Mouse (Mus musculus) adipocyte (in vitro differentiated cells): Measurements from ENCODE around the gene Grap2.

ENCODE experiments used
- DNase-seq: peaks from one replicate; pipeline ENCODE4 v3.0.0-alpha.2; 2016; ENCODE audit warnings: low spot score

The Grap2 gene

DNA sequence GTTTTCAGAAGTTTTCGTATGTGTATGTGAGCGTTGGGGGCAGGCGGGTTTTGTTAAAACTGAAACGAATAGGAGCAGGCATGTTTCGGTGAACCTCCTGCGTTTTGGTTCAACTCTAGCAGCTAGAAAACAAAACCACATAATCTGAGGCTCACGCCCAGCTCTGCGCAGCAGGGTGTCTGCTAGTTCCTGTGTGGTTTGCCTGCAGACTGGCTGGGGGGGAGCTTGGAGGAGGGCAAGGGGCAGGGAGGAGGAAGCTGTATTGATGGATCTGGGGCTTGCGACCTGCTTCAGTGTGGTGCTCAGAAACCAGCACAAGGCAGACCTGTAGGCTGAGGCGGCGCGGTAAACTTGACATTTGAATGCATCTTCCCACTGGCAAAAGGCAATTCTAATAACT lies at the start of gene Grap2:
Grap2 (plus strand) TSS at position 304 of the 400 bp plus-strand sequence.
- no peak for DNase-seq

GRCm38 (mm10) chr15:80529955-80530869 lies 42.2 kb upstream of the Grap2 start:
- no peak for DNase-seq

DNA sequence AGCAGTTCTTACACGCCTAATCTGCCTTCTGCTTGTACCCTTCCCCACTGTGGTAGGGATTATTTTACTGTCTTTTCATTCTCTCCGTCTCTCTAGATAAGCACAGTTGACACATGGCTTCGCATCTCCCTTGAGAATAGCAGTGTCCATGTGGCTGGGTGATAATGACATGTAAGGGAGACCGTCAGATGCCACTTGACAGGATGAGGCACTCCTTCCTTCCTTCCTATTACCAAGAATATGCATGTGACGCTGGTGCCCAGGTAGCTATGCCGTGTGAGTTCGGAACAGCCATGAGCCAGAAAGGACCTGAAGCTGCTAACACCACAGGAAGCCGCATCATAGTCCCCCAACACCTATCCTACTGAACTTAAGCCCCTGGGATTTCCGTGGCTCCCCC lies 41.4 kb upstream of the Grap2 start:
- no peak for DNase-seq

GRCm38 (mm10) chr15:80532281-80533072 lies 39.9 kb upstream of the Grap2 start:
- DNase-seq: no peak

DNA sequence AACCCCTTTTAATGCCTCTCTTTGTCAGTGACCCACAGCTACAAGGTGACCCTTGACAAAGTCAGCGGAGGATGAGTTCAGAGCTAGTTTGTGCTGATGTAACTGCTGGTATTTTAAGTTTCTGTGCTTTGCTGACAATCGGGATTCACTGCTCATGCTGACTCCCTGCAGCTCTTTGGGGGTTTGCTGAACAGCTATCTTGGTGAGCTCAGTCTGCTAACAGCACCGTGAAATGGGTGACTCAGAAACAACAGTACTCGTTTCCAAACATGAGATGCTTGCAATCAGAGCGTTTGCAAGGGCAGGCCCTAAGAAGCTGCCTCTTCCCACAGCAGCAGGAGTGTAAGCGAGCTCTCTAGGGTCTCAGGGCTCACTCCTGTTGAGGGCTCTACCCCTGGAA lies 39.1 kb upstream of the Grap2 start:
- DNase-seq: no peak

- DNase-seq: no peak
These were observed 36.3 kb upstream of the Grap2 start for GRCm38 (mm10) chr15:80536051-80536450.

DNA sequence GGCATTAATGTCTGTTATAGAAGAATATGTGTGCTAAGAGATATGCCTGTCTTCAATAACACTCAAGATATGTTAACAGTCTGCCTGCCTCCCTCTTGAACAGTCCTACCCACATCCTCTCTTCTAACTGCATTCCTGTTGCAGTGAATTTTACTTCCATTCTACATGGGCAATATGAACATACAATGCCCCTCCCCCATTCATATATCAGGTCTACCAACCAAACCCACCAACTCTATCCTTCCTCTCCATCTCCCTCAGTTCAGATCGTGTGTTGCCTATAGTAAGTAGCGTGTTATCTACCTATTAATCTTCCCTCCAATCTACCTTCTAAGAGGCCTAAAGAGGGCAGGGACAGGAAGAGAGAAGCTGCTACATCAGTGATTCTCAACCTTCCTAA lies 34.3 kb upstream of the Grap2 start:
- DNase-seq: no peak

DNA sequence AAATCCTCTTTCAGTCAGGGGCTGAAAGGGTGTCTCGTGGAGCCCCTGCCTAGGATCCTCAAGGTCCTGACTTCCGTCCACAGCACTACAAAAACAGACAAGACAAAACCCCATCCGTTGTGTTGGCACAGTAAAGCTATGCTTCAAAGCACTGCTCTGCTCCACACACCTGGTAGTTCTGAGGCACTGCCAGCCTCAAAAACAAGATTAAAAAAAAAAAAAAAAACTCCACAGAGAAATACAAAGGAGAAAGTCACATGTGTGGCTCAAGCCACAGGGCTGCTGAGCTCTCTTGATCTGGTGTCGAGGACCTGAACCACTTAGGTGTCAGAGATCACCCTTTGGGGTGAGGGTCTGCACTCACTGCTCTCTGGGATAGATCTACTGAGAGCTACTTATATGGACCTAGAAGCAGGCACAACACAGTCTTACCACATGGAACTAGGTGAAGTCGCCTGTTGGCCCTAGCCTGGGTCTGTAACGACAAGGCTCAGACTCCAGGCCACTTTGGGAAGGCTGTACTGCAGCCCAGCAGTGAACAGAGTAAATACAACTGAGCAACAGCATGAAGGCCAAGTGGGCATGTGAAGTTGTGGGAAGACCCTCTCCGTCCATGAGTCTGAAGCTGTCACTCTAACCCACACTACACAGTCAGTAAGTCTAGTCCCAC lies 33.6 kb upstream of the Grap2 start:
- DNase-seq: no peak

DNA sequence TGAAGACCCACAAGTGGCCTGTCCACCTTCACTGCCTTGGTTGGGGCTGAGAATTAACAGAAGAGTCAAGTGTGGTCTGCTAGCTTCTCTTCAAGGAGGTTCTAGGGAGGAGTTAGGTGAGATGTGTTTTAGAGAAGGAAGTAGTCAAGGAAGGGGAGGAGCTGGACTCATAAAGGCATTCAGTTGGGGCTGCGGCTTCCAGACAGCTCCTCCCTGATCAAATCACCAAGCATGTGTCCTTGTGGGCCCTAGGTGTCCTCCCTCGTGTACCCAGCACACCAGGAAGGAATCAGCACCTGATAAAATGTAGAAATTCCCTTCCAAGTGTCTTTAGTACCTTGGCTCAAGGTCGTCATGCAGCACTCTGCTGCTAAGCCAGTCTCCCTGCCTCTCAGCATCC lies 28.3 kb upstream of the Grap2 start:
- no peak for DNase-seq

GRCm38 (mm10) chr15:80545430-80545829 lies 27.0 kb upstream of the Grap2 start:
- DNase-seq: no peak

DNA sequence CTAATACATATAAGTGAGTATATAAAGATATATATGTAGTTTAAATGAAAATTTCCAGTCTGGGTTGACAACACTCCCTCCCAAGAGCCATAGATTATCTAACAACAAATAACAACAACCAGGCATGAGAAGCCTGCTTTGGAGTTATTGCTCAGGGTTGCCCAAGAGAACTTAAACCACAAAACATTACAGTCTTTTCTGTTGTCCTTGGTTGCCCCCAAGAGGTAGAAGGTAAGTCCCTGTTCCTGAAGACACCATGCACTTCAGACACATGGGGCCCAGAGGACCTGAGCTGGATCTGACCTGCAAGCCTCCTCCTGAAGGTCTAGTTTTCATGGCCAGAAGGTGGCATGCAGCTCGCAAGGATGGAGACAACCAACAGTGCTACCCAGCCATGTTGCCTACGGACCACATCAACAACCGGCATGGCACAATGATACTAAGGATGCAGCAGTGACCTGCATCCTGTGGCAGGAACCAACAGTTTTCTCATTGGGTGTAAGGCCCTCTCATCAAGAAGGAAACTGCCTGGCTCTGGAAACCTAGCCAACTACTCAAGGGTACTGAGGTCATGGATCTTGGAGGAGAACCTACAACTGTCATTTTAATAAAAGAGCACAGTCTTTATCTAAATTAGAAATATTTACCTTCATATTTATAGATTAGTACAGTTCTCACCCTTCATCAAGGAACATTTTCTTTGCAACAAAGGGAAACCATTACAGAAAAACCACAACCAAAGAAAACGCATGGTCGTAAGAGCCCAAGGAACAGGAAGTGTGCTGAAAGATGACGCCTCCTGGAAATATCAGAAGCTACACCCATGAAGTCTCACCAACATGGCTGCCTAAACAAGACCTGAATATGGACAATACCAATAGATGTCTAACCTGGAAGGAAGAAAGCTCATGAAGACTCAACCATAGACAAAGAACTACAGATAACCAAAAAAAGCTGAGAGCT lies 17.3 kb upstream of the Grap2 start:
- DNase-seq: no peak

- no peak for DNase-seq
These were observed 16.4 kb upstream of the Grap2 start for GRCm38 (mm10) chr15:80556021-80556420.

DNA sequence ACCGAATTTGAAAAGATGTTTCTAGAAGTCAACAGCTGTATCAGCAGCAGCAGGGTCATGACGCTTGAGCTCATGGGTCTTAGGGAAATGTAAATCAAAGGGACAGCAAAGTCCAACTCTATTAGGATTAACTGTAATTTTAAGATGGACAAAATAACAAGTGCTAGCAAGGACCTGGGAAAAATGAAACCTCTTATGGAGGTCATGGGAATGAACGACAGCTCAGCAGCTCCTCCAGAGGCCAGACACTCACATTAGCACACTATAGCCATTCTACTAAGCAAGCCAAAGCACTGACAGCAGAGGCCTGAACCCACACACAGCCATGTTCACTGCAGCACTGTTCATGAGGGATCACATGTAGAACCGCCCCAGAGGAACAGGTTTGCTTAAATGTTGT lies 14.6 kb upstream of the Grap2 start:
- no peak for DNase-seq

- no peak for DNase-seq
These were observed 12.9 kb upstream of the Grap2 start for GRCm38 (mm10) chr15:80559534-80559933.

DNA sequence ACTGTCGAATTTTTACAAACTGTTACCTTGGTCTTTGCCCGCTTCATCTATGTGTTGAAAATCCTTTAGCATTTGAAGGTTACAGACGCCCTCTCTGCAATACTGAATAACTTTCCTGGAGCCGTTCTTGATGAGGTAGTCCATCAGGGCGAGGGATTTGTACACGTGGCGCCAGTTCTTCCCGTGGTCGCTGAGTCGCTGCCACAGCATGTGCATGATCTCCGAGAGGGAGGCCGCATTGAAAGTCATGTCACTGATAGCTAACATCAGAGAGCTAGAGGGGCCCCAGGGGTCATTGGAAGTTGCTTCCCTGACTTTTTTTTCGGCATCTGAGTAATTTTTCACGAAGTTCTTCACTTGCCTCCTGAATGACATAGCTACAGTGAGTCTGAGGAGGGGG lies 12.4 kb upstream of the Grap2 start:
- DNase-seq: no peak

GRCm38 (mm10) chr15:80560646-80561580 lies 11.5 kb upstream of the Grap2 start:
- DNase-seq: no peak

DNA sequence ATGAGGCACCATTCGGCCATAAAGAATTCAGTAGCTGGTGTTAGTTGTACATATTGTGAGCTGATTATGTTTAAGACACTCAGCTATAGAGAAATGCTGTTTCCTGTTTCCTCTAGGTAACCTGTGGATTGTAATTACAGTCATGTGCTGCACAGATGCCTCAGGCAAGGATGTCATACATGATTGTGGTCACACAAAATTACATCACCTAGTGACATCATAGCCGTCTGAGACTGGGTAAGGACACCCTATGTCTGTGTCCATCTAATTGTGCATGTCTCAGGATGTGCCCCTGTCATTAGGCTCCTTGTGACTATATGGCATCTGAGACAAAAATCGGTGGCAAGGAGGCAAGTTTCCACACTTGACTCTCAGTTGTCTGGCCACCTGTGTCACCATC lies 9.9 kb upstream of the Grap2 start:
- no peak for DNase-seq

- no peak for DNase-seq
These were observed 8.7 kb upstream of the Grap2 start for GRCm38 (mm10) chr15:80563634-80564208.

DNA sequence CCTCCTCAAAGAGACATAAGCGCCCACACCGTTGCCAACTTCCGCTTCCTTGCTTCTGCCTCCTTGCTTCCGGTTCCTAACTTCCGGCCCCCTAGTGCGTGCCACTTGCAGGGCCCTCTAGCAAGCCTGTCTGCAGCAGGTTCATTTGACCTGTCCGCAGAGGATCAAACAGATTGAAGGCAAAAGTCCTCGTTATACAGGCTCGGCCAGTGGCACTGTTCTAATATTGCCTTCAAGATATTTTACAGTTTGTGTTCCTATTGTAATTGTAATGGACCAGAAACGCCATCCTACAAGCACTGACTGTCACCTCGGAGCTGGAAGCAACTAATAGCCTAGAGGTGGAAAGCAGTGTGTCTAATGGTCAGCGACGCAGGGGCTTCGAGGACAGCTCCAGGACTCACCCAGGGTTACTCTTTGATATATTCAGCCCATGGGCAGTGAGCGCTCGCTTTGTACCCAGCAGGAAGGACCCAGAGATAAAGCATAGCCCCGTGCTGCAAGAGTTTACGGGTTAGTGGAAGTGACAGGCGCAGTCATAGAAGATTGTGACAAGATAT lies 7.2 kb upstream of the Grap2 start, which contains the start of gene Enthd1:
Enthd1 (minus strand) TSS at position 51 of the 560 bp plus-strand sequence.
- DNase-seq: no peak
